Mouse (Mus musculus) liver, adult 2 months (tissue): ENCODE measurements at regions not wholly inside any gene's neighbourhood (a gene's known extent, or its start where the extent isn't known, plus 50 kb on each side); places are given as distances from the start of the nearest gene placed in this dataset.
A peak's percentile ranks its signal among the peaks of the same experiment; 100 is the strongest.

Experiments used
- DNase-seq: peaks from one replicate; pipeline ENCODE4 v3.0.0-alpha.2; 2011; ENCODE audit warnings: low read depth, low spot score; ENCODE audit errors: extremely low read depth
- H3K27ac ChIP-seq: fragments of 200-500 bp; replicated peaks from 2 replicates; pipeline ENCODE4 v1.5.1; 2012; ENCODE audit warnings: low read depth, mild to moderate bottlenecking, control low read depth, inconsistent platforms, low read length; ENCODE audit not compliant: insufficient read depth
- H3K27me3 ChIP-seq: fragments of 200-500 bp; 2 replicates; pipeline ENCODE4 v1.6.1; 2012; ENCODE audit warnings: mild to moderate bottlenecking, moderate library complexity, low read length, inconsistent platforms; ENCODE audit not compliant: control insufficient read depth, insufficient read depth
- H3K36me3 ChIP-seq: fragments of 200-500 bp; 2 replicates; pipeline ENCODE4 v1.6.1; 2012; ENCODE audit warnings: low read length, inconsistent platforms; ENCODE audit not compliant: control insufficient read depth, insufficient read depth
- H3K4me1 ChIP-seq: fragments of 200-500 bp; 2 replicates; pipeline ENCODE4 v1.6.1; 2011; ENCODE audit warnings: low read length; ENCODE audit not compliant: control insufficient read depth, insufficient read depth
- H3K4me3 ChIP-seq: fragments of 200-500 bp; 2 replicates; pipeline ENCODE4 v1.5.1; 2011; ENCODE audit warnings: low read depth, mild to moderate bottlenecking, control low read depth, low read length, moderate library complexity; ENCODE audit not compliant: insufficient read depth
- H3K79me2 ChIP-seq: fragments of 200-500 bp; 2 replicates; pipeline ENCODE4 v1.6.1; 2012; ENCODE audit warnings: inconsistent platforms, mild to moderate bottlenecking, low read length, moderate library complexity; ENCODE audit not compliant: control insufficient read depth, insufficient read depth
- H3K9ac ChIP-seq: fragments of 200-500 bp; 2 replicates; pipeline ENCODE4 v1.6.1; 2012; ENCODE audit warnings: low read depth, mild to moderate bottlenecking, control low read depth, inconsistent platforms, low read length
- CTCF ChIP-seq: fragments of 200-500 bp; IDR thresholded peaks from 2 replicates; pipeline ENCODE4 v1.5.1; 2011; ENCODE audit warnings: low read depth, low read length, control low read depth
- POLR2A ChIP-seq: fragments of 200-500 bp; IDR thresholded peaks from 2 replicates; pipeline ENCODE4 v1.6.1; 2011; ENCODE audit warnings: low read length, control low read depth; ENCODE audit not compliant: insufficient read depth; ENCODE audit errors: extremely low read depth
- whole genome bisulfite sequencing: fragments of 180-500 bp; shearing (Covaris S2); methylation state at CpG from one replicate; pipeline ENCODE4 v1.1.7; 2018; 5-methylcytosine and 5-hydroxymethylcytosine counted together

DNA sequence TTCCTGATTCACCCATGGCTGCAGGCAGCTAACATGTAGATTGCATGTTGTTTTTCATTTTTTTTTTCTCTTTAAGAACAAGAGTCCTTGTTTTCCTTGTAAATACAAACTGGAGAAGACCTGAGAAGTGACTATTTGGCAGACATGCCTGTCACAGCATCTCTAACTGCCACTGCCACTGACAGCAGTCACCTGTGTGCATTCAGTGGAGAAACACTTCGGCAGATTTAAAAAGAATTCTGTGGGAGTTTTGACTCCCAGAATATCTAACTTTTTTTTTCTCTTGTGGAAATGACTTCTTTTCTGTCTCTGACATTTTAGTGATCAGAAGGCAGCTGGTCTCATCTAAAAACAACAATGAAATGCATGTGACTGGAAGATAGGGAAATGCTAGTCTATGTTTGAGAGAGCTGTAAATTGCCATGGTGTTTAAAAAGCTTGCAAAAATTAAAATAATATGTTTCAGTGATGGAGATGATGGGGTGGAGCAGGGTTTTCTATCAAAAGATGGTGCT, 526.0 kb upstream of the Agtr1b start:
- no peak for DNase-seq
- H3K4me1 ChIP-seq = no peaks in the 10 kb centered on the region
- WGBS = 58% methylated on average over 1 of the region's 1 CpGs
- no peak overlapping the region for H3K27ac ChIP-seq
- H3K9ac ChIP-seq = no peak overlapping the region
- TF ChIP-seq POLR2A (no peak), CTCF (no peak)
- H3K36me3 ChIP-seq = no peaks in the 10 kb centered on the region
- no peaks in the 10 kb centered on the region for H3K79me2 ChIP-seq
- H3K27me3 ChIP-seq = no peaks in the 10 kb centered on the region
- no peak overlapping the region for H3K4me3 ChIP-seq

GRCm38 (mm10) chr3:20864241-20864640, 497.3 kb upstream of the Agtr1b start:
- H3K4me3 ChIP-seq = no peak overlapping the region
- TF ChIP-seq CTCF = no peak
- TF ChIP-seq POLR2A = no peak
- H3K9ac ChIP-seq = no peak overlapping the region
- no peaks in the 10 kb centered on the region for H3K79me2 ChIP-seq
- H3K4me1 ChIP-seq = no peaks in the 10 kb centered on the region
- no peak for DNase-seq
- no peaks in the 10 kb centered on the region for H3K27me3 ChIP-seq
- H3K36me3 ChIP-seq = no peaks in the 10 kb centered on the region
- H3K27ac ChIP-seq = no peak overlapping the region
- 87% methylated on average over 2 of the region's 2 CpGs for WGBS

GRCm38 (mm10) chr3:20831038-20831437, 464.1 kb upstream of the Agtr1b start:
- no peaks in the 10 kb centered on the region for H3K4me1 ChIP-seq
- no peaks in the 10 kb centered on the region for H3K79me2 ChIP-seq
- no peaks in the 10 kb centered on the region for H3K36me3 ChIP-seq
- H3K27me3 ChIP-seq = no peaks in the 10 kb centered on the region
- DNase-seq = no peak
- no peak for TF ChIP-seq CTCF
- no peak for TF ChIP-seq POLR2A
- H3K9ac ChIP-seq = no peak overlapping the region
- no peak overlapping the region for H3K27ac ChIP-seq
- 78% methylated on average over 4 of the region's 4 CpGs for WGBS
- H3K4me3 ChIP-seq = no peak overlapping the region

DNA sequence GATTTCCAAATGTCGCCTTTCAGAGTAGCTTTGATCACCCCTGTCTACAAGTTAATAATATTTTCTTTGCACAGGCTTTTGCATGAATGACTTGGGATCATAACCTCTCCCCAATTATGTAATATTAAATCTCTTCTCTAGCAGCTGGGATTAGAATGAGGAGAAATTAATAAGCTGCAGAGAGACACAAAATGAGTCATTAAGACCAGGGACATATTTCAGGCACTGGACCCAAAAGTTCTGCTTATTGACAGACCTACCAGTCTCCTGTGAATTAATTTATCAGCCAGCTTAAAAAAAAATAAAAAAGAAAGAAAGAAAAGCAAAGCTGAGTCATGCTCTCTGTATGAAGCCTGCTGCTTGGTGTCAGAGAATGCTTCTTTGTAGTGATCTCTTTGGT, 462.4 kb upstream of the Agtr1b start:
- Histone ChIP-seq H3K4me1 (no peaks in the 10 kb centered on the region), H3K27ac (no peak overlapping the region), H3K4me3 (no peak overlapping the region), H3K36me3 (no peaks in the 10 kb centered on the region), H3K9ac (no peak overlapping the region), H3K79me2 (no peaks in the 10 kb centered on the region), H3K27me3 (no peaks in the 10 kb centered on the region)
- no peak for DNase-seq
- WGBS = 81% methylated on average over 1 of the region's 1 CpGs
- TF ChIP-seq CTCF (no peak), POLR2A (no peak)

DNA sequence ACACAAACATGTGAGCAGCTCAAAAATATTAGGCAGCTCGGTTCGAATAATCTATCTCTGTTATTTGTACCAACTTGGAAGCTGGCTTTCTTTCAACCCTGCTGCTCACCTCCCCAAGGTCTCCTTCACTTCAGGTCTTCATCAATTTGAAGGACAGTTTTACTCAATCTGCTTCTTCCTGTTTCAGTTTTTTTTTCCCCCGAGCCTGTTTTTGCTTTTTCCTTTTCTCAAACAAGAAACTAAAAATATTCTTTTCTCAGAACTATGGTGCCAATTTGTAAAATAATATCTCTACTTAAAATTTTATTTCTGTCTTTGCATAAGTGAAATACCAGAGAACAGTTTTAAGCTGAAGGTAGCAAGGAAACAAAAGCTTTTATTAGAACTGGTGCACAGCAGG, 461.8 kb upstream of the Agtr1b start:
- no peak for TF ChIP-seq CTCF
- TF ChIP-seq POLR2A = no peak
- Histone ChIP-seq H3K4me3 (no peak overlapping the region), H3K27ac (no peak overlapping the region), H3K79me2 (no peaks in the 10 kb centered on the region), H3K36me3 (no peaks in the 10 kb centered on the region), H3K9ac (no peak overlapping the region), H3K27me3 (no peaks in the 10 kb centered on the region), H3K4me1 (no peaks in the 10 kb centered on the region)
- no peak for DNase-seq
- 76% methylated on average over 3 of the region's 3 CpGs for WGBS

DNA sequence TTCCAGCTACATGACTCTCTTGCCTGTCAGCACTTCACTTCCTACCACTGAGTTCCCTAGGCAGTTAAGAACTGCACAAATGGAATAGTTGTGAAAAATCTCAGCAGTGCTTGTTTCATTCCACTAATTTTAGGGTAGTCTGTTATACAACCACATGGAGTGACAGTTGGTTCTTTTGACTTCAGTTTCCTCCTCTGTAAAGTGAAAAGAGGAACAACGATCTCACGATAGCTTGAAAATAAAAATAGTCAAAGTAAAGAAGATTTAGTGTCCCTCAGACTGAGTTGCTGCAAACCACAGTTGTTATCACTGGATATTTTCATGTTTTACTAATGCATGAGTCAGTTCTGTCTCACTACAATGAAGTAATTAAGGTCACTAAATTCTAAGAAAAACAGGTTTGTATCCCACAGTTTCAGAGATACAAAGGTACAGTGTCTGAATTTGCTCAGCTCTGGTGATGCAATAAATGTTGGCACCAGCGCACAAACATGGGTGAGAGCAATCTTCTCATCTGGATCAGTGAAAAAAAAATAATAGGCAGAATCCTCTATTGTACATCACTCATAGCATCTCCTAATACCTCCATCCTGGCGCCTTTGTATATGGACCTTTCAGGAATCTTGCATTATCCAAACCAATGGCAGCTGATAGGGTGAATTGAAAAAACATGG, 458.8 kb upstream of the Agtr1b start:
- no peaks in the 10 kb centered on the region for H3K79me2 ChIP-seq
- no peak for TF ChIP-seq CTCF
- TF ChIP-seq POLR2A = no peak
- H3K9ac ChIP-seq = no peak overlapping the region
- H3K4me1 ChIP-seq = no peaks in the 10 kb centered on the region
- no peaks in the 10 kb centered on the region for H3K27me3 ChIP-seq
- no peak overlapping the region for H3K4me3 ChIP-seq
- WGBS = 83% methylated on average over 4 of the region's 4 CpGs
- DNase-seq = peak; percentile 6
- no peaks in the 10 kb centered on the region for H3K36me3 ChIP-seq
- H3K27ac ChIP-seq = no peak overlapping the region
